Mouse (Mus musculus) stomach, postnatal 0 days (tissue): ENCODE data around the gene Csrp2. TPM values are rescaled to one million over a fixed set of nuclear protein-coding genes. Genes with fewer than 3 reads are reported as not detected.

Source experiments
- ATAC-seq: fragments of 200-750 bp; cut with Nextera tagmentation; 2 replicates; pipeline ENCODE4 v1.8.0; 2017; ENCODE audit not compliant: low FRiP score, low TSS enrichment
- DNase-seq: peaks from one replicate; pipeline ENCODE4 v3.0.0-alpha.2; 2016; ENCODE audit warnings: low spot score
- H3K27ac ChIP-seq: fragments of 300-500 bp; sonication (generic); replicated peaks from 2 replicates; pipeline ENCODE4 v1.5.1; 2014; ENCODE audit warnings: mild to moderate bottlenecking, control low read depth
- H3K27me3 ChIP-seq: fragments of 300-500 bp; sonication (generic); 2 replicates; pipeline ENCODE4 v1.6.1; 2014; ENCODE audit warnings: low read length; ENCODE audit not compliant: control insufficient read depth, insufficient read depth
- H3K36me3 ChIP-seq: fragments of 300-500 bp; sonication (generic); 2 replicates; pipeline ENCODE4 v1.6.1; 2014; ENCODE audit warnings: low read length, mixed read lengths; ENCODE audit not compliant: control insufficient read depth, insufficient read depth
- H3K4me1 ChIP-seq: fragments of 300-500 bp; sonication (generic); replicated peaks from 2 replicates; pipeline ENCODE4 v1.6.1; 2014; ENCODE audit warnings: antibody characterized with exemption; ENCODE audit not compliant: control insufficient read depth, insufficient read depth
- H3K4me2 ChIP-seq: fragments of 300-500 bp; sonication (generic); replicated peaks from 2 replicates; pipeline ENCODE4 v1.6.1; 2014; ENCODE audit warnings: low read depth, mild to moderate bottlenecking, control low read depth, moderate library complexity
- H3K4me3 ChIP-seq: fragments of 300-500 bp; sonication (generic); 2 replicates; pipeline ENCODE4 v1.5.1; 2014; ENCODE audit warnings: low read depth, low read length, control low read depth
- H3K9ac ChIP-seq: fragments of 300-500 bp; sonication (generic); 2 replicates; pipeline ENCODE4 v1.6.1; 2014; ENCODE audit warnings: mild to moderate bottlenecking, low read length, control low read depth, mixed read lengths
- H3K9me3 ChIP-seq: fragments of 300-500 bp; sonication (generic); 2 replicates; pipeline ENCODE4 v1.6.1; 2016; ENCODE audit warnings: low read length; ENCODE audit not compliant: control insufficient read depth
- CTCF ChIP-seq: IDR thresholded peaks from 2 replicates; pipeline ENCODE4 v1.5.1; 2016; ENCODE audit warnings: antibody characterized with exemption, low read depth, mild to moderate bottlenecking, moderate library complexity
- EP300 ChIP-seq: optimal IDR thresholded peaks from 2 replicates; pipeline ENCODE3; 2016; ENCODE audit warnings: antibody characterized with exemption
- WGBS: fragments of 180-500 bp; shearing (Covaris S2); extraction: QIAGEN DNeasy Blood & Tissue Kit; methylation state at CpG from one replicate; pipeline ENCODE4 v1.1.7; 2014; 5-methylcytosine and 5-hydroxymethylcytosine counted together
- polyA plus RNA-seq: library from polyadenylated mRNA; unstranded; fragments of >200 nt; fragmentation: Nextera tagmentation; extraction: Ambion mirVana; gene quantifications from 2 replicates; pipeline ENCODE4 v1.2.1, GENCODE M21; 2015

Csrp2 gene
- polyA plus RNA-seq, 1 experiment from 2014 or later = 191 TPM

GRCm38 (mm10) chr10:110879426-110880066 is 40.0 kb upstream of the Csrp2 start:
- no peak overlapping the region; the same call in 1 of the 2 replicates for H3K9ac ChIP-seq
- H3K27ac ChIP-seq = peak overlapping the region; percentile 30; the same call in 1 of the 2 replicates
- no peaks in the 10 kb centered on the region for H3K36me3 ChIP-seq
- ATAC-seq = no peak
- DNase-seq = no peak
- no peak overlapping the region for H3K4me3 ChIP-seq
- H3K9me3 ChIP-seq = no peaks in the 10 kb centered on the region
- no peaks in the 10 kb centered on the region for H3K27me3 ChIP-seq
- TF ChIP-seq EP300 = no peak
- TF ChIP-seq CTCF = no peak
- no peak overlapping the region for H3K4me2 ChIP-seq
- WGBS = 26% methylated on average over 7 of the region's 7 CpGs
- peaks cover 2% of the 10 kb centered on the region for H3K4me1 ChIP-seq

DNA sequence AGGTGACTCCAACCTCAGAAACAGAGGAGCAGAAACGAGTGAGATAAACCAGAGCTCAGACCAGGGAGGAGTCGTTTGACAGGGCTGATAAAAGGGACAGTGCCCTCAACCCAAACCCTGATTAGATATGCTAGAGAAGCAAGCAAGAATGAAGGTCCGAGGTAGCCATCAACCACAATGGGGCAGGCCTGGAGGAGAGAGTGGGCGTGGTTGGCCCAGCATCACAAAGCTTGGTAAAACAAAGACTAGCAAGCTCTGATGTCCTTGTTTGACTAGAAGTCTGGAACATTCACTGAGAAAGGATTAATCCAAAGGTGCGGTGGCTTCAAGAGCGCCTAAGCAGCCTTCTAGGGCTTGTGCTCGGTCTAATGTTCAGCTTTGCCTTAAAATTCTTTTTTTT is 38.2 kb upstream of the Csrp2 start:
- Histone ChIP-seq H3K9me3 (no peaks in the 10 kb centered on the region), H3K4me1 (peaks cover 2% of the 10 kb centered on the region), H3K27me3 (no peaks in the 10 kb centered on the region), H3K36me3 (no peaks in the 10 kb centered on the region), H3K4me2 (no peak overlapping the region), H3K27ac (no peak overlapping the region), H3K4me3 (no peak overlapping the region), H3K9ac (no peak overlapping the region)
- DNase-seq (no peak), ATAC-seq (no peak)
- no peak for TF ChIP-seq CTCF
- no peak for TF ChIP-seq EP300
- 64% methylated on average over 7 of the region's 7 CpGs for WGBS

DNA sequence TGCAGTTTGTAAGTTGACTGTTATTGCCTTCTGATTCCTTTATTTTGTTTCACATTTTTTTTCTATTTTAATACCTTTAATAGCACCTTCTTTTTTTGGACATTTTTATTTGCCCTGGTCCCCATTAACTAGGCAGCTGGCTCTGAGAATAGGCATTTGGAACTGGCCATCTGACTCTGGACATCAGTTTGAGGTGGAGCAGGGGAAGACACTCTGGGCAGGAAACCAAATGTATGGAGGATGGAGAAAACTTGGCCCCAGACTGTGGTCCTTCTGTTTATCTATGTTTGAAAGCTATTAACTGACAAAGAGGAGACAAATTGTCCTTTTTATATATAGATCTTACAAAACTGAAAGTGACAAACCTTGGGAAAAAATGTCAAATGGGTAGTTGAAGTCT is 36.9 kb upstream of the Csrp2 start:
- Histone ChIP-seq H3K4me3 (no peak overlapping the region), H3K9ac (no peak overlapping the region), H3K36me3 (no peaks in the 10 kb centered on the region), H3K9me3 (no peaks in the 10 kb centered on the region), H3K4me1 (peaks cover 2% of the 10 kb centered on the region), H3K4me2 (no peak overlapping the region), H3K27me3 (no peaks in the 10 kb centered on the region), H3K27ac (no peak overlapping the region)
- ATAC-seq (no peak), DNase-seq (no peak)
- TF ChIP-seq EP300 = no peak
- no peak for TF ChIP-seq CTCF

DNA sequence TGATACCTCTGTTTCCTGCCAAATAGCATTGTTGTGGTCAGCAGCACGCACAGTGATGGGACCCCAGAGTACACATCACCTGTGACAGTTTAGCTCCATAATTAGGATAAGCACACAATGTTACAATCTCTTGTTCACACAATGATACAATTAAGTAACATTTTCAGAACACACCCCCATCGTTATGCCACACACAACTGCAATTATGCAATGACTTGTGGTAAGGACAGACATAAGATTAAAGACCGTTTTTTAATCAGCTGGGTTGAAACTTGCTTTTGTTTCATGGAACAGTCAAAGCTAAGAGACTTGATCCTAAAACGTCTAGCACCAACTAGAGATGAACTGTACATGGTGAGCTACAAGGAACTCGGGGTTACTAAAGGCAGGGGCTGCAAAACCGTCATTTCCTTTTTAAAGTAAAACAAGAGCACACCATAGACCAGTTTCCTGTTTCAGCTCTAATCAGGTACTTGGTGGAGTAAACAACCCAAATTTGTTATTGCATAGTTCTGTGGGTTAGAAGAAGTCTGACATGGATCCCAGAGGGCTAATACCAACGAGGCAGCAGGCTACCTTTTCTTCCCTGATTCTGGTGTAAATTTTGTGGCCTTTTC is 28.8 kb upstream of the Csrp2 start:
- Histone ChIP-seq H3K4me2 (no peak overlapping the region), H3K4me3 (no peak overlapping the region), H3K36me3 (no peaks in the 10 kb centered on the region), H3K27ac (no peak overlapping the region), H3K27me3 (no peaks in the 10 kb centered on the region), H3K9ac (no peak overlapping the region), H3K4me1 (no peaks in the 10 kb centered on the region), H3K9me3 (no peaks in the 10 kb centered on the region)
- TF ChIP-seq CTCF (no peak), EP300 (no peak)
- DNase-seq = no peak
- no peak for ATAC-seq
- 66% methylated on average over 7 of the region's 7 CpGs for WGBS

DNA sequence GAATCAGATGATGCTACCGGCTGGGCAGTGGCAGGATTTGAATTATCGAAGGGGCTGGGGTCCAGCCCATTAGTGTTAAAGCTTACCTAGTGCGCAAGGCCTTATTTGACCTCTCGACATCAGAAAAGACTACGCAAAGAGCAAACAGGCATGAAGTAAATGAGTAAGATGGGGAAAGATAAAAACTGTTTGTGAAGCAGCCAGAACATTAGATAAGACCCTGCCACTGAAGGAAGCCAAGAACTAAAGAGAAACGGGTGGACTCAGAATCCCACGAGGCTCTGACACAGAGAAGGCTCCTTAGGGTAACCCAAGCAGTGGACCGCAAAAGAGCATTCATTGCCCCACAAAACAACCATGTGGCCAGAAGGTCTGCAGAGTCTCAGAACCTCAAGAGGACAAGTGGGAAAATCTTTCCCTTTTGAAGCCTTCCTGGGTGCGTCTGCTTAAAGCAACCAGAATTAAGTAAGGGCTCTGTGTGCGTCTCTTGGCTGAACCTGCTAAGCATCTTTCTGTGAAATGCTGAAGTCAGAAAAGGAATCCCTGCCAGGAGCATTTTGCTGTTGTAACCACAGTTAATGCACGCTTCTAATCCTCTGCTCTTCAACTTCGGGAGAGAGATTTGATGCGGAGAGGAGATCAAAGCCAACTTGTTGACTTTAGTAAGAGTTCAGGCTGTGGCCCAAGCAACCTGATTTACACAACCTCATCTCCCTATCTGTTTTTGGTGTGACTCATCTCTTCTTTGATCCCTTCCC is 19.7 kb upstream of the Csrp2 start:
- H3K4me1 ChIP-seq = peaks cover 4% of the 10 kb centered on the region; the same call in 1 of the 2 replicates
- no peaks in the 10 kb centered on the region for H3K36me3 ChIP-seq
- no peaks in the 10 kb centered on the region for H3K9me3 ChIP-seq
- no peak overlapping the region for H3K4me3 ChIP-seq
- no peaks in the 10 kb centered on the region for H3K27me3 ChIP-seq
- no peak overlapping the region for H3K9ac ChIP-seq
- no peak for TF ChIP-seq CTCF
- no peak for TF ChIP-seq EP300
- peak overlapping the region; percentile 63 for H3K27ac ChIP-seq
- peak; percentile 73; the same call in 1 of the 2 replicates for ATAC-seq
- no peak overlapping the region for H3K4me2 ChIP-seq
- DNase-seq = no peak
- WGBS = 26% methylated on average over 13 of the region's 13 CpGs

DNA sequence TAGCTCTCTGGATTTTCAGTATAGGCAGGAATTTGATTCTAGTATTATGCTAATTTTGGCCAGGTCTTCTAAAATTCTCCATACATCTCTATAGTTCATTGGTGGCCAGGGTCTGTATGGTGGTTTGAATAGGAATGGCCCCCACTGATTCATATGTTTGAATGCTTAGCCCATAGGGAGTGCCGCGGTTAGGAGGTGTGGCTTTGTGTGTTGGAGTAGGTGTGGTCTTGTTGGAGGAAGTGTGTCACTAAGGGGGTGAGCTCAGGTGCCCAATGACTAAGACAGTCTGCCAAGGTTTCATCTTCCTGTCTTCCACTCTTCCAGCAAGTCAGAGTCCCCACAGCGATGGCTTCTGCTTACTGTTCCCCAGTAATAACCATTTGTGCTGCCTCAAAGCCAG is 15.7 kb upstream of the Csrp2 start:
- no peak overlapping the region for H3K4me3 ChIP-seq
- H3K4me1 ChIP-seq = peaks cover 4% of the 10 kb centered on the region; the same call in 1 of the 2 replicates
- no peaks in the 10 kb centered on the region for H3K27me3 ChIP-seq
- no peaks in the 10 kb centered on the region for H3K36me3 ChIP-seq
- no peak overlapping the region for H3K27ac ChIP-seq
- WGBS = 88% methylated on average over 3 of the region's 3 CpGs
- no peak for DNase-seq
- H3K4me2 ChIP-seq = no peak overlapping the region
- H3K9me3 ChIP-seq = no peaks in the 10 kb centered on the region
- ATAC-seq = no peak
- H3K9ac ChIP-seq = no peak overlapping the region
- TF ChIP-seq EP300 = no peak
- TF ChIP-seq CTCF = no peak
